Mouse (Mus musculus): ENCODE measurements around the gene Hsd3b1. TPM values are rescaled to one million over a fixed set of nuclear protein-coding genes. Genes with fewer than 3 reads are reported as not detected.
"Not testable (repeated sequence)": the region's sequence is repeated elsewhere in the genome, so short reads cannot be mapped to it uniquely, and the experiment has no call there.

Gene Hsd3b1
- polyA plus RNA-seq, 1 experiment: not detected

DNA sequence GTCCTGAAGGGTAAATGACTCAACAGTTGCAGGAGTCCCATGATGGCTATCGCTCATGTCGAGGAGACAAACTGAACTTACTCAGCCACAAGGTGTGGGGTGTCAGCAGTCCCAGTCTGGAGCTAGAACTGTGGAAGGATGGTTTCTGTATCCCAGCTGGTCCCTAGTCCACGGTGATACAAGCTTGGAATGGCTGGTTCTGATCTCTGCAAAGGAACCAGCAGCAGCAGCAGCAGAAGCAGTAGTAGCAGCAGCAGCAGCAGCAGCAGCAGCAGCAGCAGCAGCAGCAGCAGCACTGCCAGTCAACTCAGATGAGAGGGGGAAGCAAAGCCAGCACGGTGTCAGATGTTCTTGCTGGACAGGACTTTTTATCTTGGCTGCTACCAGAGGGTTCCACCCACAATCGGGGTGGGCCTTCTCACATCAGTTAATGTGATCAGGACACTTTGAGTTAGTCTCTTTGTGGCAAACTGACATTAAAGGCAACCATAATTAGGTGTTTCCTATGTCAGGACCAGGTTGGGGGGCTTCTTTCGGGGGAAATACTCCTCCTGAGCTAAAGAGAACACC, 45.4 kb downstream of the Hsd3b1 start, which contains the start of gene Hsd3b6:
Hsd3b6 (minus strand) TSS at position 343 of the 570 bp plus-strand sequence.
- WGBS: 68% methylated on average over 6 of the region's 6 CpGs
- no peak within 1 kb of the TSS for H3K27ac ChIP-seq (ENCODE audit: insufficient read depth, low read depth, low read length)
- H3K4me3 ChIP-seq (ENCODE audit: insufficient read depth, low read depth, low read length): no peak within 1 kb of the TSS
- TF ChIP-seq POLR2A (IDR thresholded peaks at IDR 0.05; ENCODE audit: insufficient read depth, low read depth, low read length): no peak
- no peak for TF ChIP-seq CTCF (IDR thresholded peaks at IDR 0.05; ENCODE audit: insufficient read depth, low read depth, low read length)
- H3K4me1 ChIP-seq (ENCODE audit: control insufficient read depth, insufficient read depth, low read length): 0 out of 2 replicates have a peak, but pooled peaks cover 4% of the 10 kb centered on the region

- WGBS: 84% methylated on average over 6 of the region's 6 CpGs
- H3K4me3 ChIP-seq (ENCODE audit: insufficient read depth, low read depth, low read length); H3K27ac ChIP-seq (ENCODE audit: insufficient read depth, low read depth, low read length); H3K4me1 ChIP-seq (ENCODE audit: control insufficient read depth, insufficient read depth, low read length): not testable (repeated sequence)
These were observed 46.9 kb downstream of the Hsd3b1 start for GRCm38 (mm10) chr3:98812653-98813052.

DNA sequence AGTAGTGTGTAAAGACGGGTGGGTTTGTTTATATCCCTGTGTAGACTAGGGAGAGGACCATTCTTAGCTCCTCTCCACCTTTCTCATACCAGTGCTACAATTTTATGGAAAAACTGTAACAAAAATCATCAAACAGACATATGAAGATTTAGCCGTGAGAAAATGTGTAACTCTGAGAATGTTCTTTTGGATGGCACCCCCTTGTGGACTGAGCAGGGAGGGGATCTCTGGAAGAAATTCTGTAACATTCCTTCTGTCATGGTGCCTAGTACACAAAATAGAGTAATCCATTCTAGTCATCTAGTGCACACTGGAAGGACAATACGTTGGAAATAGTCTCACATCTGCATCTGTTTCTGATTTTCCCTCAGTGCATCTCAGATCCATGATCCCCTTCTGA, 54.6 kb downstream of the Hsd3b1 start:
- H3K4me1 ChIP-seq (ENCODE audit: control insufficient read depth, insufficient read depth, low read length); H3K4me3 ChIP-seq (ENCODE audit: insufficient read depth, low read depth, low read length); H3K27ac ChIP-seq (ENCODE audit: insufficient read depth, low read depth, low read length): not testable (repeated sequence)
- 59% methylated on average over 3 of the region's 3 CpGs for WGBS

Other genes starting within 250 kb of the Hsd3b1 start
- gene Hsd3b5, start 229.5 kb downstream of the Hsd3b1 start, polyA plus RNA-seq (2012; ENCODE audit: insufficient read depth, insufficient read length, low replicate concordance, missing spikeins): not detected in 2 replicates
- not detected in 2 replicates for gene Hsd3b2, start 135.3 kb downstream of the Hsd3b1 start, polyA plus RNA-seq (2012; ENCODE audit: insufficient read depth, insufficient read length, low replicate concordance, missing spikeins)
- gene Hsd3b3, start 96.7 kb downstream of the Hsd3b1 start, polyA plus RNA-seq (2012; ENCODE audit: insufficient read depth, insufficient read length, low replicate concordance, missing spikeins): not detected in 2 replicates
- gene Hsd3b6, start 45.4 kb downstream of the Hsd3b1 start, polyA plus RNA-seq (2012; ENCODE audit: insufficient read depth, insufficient read length, low replicate concordance, missing spikeins): not detected in 2 replicates
- not detected in 2 replicates for gene Hao2, start 33.4 kb upstream of the Hsd3b1 start, polyA plus RNA-seq (2012; ENCODE audit: insufficient read depth, insufficient read length, low replicate concordance, missing spikeins)

Measured in olfactory bulb, adult 2 months (tissue).